Mouse (Mus musculus) heart, embryonic 13.5 days (tissue): ENCODE data around the gene Bcl2l1. TPM values are rescaled to one million over a fixed set of nuclear protein-coding genes. Genes with fewer than 3 reads are reported as not detected.
A peak's percentile ranks its signal among the peaks of the same experiment; 100 is the strongest.

Experiments
- ATAC-seq: fragments of 200-750 bp; cut with Nextera tagmentation; 2 replicates; pipeline ENCODE4 v1.8.0; 2017; ENCODE audit warnings: moderate TSS enrichment; ENCODE audit not compliant: insufficient number of reproducible peaks, low FRiP score, low TSS enrichment; ENCODE audit errors: extremely low read depth
- H3K27ac ChIP-seq: fragments of 300-500 bp; sonication (generic); replicated peaks from 2 replicates; pipeline ENCODE4 v1.5.1; 2015; ENCODE audit warnings: moderate library complexity, mild to moderate bottlenecking, inconsistent platforms
- H3K27me3 ChIP-seq: fragments of 300-500 bp; sonication (generic); replicated peaks from 2 replicates; pipeline ENCODE4 v1.6.1; 2015; ENCODE audit warnings: mild to moderate bottlenecking, inconsistent platforms
- H3K36me3 ChIP-seq: fragments of 300-500 bp; sonication (generic); 2 replicates; pipeline ENCODE4 v1.6.1; 2015; ENCODE audit warnings: mild to moderate bottlenecking, inconsistent platforms
- H3K4me1 ChIP-seq: fragments of 300-500 bp; sonication (generic); 2 replicates; pipeline ENCODE4 v1.6.1; 2015; ENCODE audit warnings: inconsistent platforms
- H3K4me2 ChIP-seq: fragments of 300-500 bp; sonication (generic); 2 replicates; pipeline ENCODE4 v1.6.1; 2015; ENCODE audit warnings: inconsistent platforms, mild to moderate bottlenecking, moderate library complexity
- H3K4me3 ChIP-seq: fragments of 300-500 bp; sonication (generic); 2 replicates; pipeline ENCODE4 v1.5.1; 2015; ENCODE audit warnings: moderate library complexity, mild to moderate bottlenecking, inconsistent platforms
- H3K9ac ChIP-seq: fragments of 300-500 bp; sonication (generic); 2 replicates; pipeline ENCODE4 v1.6.1; 2015; ENCODE audit warnings: inconsistent platforms, mild to moderate bottlenecking, moderate library complexity
- H3K9me3 ChIP-seq: fragments of 300-500 bp; sonication (generic); 2 replicates; pipeline ENCODE4 v1.6.1; 2016; ENCODE audit warnings: inconsistent platforms
- WGBS: fragments of 180-500 bp; shearing (Covaris S2); methylation state at CpG from one replicate; pipeline ENCODE4 v1.1.7; 2015; ENCODE audit warnings: mixed read lengths; 5-methylcytosine and 5-hydroxymethylcytosine counted together
- polyA plus RNA-seq: library from polyadenylated mRNA; unstranded; fragments of >200 nt; fragmentation: Nextera tagmentation; extraction: Ambion mirVana; gene quantifications from 2 replicates; pipeline ENCODE4 v1.2.1, GENCODE M21; 2015

The Bcl2l1 gene
- polyA plus RNA-seq, 1 experiment from 2014 or later: 62.8 TPM

DNA sequence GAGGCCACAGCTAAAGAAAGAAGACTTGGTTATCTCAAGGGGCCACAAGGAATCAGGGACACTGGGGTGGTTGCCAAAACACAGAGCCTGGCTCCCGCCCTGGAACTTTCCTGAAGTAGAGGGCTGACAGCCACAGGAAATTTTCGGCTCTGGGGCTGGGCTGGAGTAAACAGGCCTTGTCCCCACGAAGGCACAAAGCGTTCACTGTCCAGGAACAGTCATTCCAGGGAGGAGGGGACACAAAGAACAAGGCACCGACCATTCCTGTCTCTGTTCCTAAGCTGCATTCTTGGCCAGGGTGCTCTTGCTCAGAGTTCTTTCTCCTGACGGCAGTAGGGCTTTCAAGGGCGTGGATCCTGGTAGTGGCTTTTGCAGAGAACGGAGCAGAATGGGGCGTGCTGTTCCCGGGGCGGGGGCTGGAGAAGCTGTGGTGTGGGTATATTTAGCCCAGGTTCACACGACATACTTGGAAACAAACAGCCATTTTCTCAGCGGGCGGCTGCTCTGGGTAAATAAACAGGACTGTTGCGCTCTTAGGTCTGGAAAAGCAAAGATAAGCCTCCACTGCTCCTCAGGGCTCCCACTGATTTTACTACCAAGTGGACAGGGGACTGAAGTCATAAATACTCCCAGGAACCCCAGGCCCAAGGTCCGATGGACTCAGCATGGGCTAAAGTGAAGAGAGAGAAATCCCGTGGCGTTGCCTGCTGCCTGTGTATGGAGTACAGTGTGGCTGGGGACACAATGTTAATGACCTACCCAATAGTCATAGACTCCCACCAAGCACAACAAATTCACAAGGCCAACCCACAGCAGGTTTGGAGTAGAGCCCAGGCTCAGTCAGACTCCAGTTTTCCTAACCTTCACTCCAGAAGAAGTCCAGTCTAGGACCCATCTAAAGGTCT lies 45.8 kb downstream of the Bcl2l1 start:
- H3K4me3 ChIP-seq: peak overlapping the region; percentile 25
- peak overlapping the region; percentile 59 for H3K4me2 ChIP-seq
- H3K27ac ChIP-seq: peak overlapping the region; percentile 98
- WGBS: 11% methylated on average over 18 of the region's 18 CpGs
- no peaks in the 10 kb centered on the region for H3K9me3 ChIP-seq
- peak overlapping the region; percentile 76 for H3K9ac ChIP-seq
- H3K4me1 ChIP-seq: peaks cover 97% of the 10 kb centered on the region
- H3K36me3 ChIP-seq: peaks cover 22% of the 10 kb centered on the region
- peak; percentile 15; the same call in 1 of the 2 replicates for ATAC-seq
- H3K27me3 ChIP-seq: no peaks in the 10 kb centered on the region

DNA sequence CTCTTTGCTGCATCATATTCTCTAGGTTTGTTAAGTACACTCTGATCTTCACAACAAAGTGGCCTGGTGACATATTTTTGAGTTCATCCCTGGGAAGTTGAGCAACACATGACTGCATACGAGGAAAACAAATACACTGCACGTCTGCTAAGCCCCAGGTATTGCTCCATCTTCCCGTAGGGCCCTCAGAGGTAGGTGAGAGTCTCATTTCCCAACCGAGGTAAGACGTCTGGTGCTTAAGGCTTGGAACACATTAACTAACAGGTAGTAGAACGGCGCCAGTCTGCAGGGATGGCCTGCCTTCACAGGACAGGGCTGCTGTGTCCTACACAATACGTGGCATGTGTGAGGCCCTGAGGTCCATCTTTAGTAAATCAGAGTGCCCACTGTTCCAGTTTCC lies 46.9 kb downstream of the Bcl2l1 start:
- no peak for ATAC-seq
- H3K4me2 ChIP-seq: peak overlapping the region; percentile 59; the same call in 1 of the 2 replicates
- no peak overlapping the region for H3K4me3 ChIP-seq
- no peaks in the 10 kb centered on the region for H3K9me3 ChIP-seq
- H3K9ac ChIP-seq: peak overlapping the region; percentile 76
- peak overlapping the region; percentile 98 for H3K27ac ChIP-seq
- WGBS: 90% methylated on average over 8 of the region's 8 CpGs
- H3K27me3 ChIP-seq: no peaks in the 10 kb centered on the region
- H3K4me1 ChIP-seq: peaks cover 97% of the 10 kb centered on the region
- H3K36me3 ChIP-seq: peaks cover 27% of the 10 kb centered on the region

DNA sequence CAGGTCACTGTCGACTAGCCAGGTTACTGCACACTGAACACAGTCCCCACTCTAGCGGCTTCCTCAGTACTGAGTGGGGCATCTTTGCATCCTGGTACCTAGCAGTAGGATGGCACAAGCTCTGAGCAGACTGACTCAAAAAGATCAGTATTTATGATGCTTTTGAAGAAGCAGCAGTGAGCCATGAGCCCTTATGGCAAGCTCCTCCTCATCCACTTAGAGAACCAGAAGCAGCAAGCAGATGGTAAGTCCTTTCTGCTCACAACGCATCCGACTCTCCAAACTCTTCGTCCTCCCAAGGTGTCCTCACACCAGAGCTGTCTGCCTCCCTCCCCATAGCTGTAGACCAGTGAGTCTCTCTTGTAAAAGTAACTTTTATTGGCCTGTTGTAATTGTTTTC lies 48.3 kb downstream of the Bcl2l1 start:
- no peak for ATAC-seq
- Histone ChIP-seq H3K4me1 (peaks cover 84% of the 10 kb centered on the region), H3K27ac (no peak overlapping the region; the same call in 1 of the 2 replicates), H3K4me2 (no peak overlapping the region), H3K36me3 (peaks cover 38% of the 10 kb centered on the region), H3K9ac (no peak overlapping the region), H3K4me3 (no peak overlapping the region), H3K27me3 (no peaks in the 10 kb centered on the region), H3K9me3 (no peaks in the 10 kb centered on the region)
- WGBS: 81% methylated on average over 5 of the region's 5 CpGs

DNA sequence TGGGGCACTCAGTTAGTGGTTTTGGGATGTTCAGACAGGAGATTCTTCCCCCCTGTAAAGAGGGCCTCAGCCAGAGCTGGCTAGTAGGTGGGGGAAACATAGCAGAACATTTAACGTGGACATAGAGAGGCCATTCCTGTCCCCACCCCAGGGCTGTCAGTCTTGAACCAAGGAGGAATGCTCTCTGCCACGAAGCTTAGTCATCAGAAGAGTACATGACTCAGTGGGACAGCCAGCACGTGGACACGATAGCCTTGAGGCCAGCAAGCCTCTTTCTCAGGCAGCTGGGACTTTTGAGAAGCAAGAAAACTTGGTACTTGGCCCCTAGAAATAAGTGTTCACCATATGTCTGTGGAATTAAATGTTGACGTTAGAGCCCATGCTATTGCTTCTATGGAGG lies 48.9 kb downstream of the Bcl2l1 start:
- Histone ChIP-seq H3K9me3 (no peaks in the 10 kb centered on the region), H3K27me3 (no peaks in the 10 kb centered on the region), H3K4me1 (peaks cover 78% of the 10 kb centered on the region), H3K4me2 (no peak overlapping the region), H3K36me3 (peaks cover 38% of the 10 kb centered on the region), H3K9ac (no peak overlapping the region; the same call in 1 of the 2 replicates), H3K27ac (no peak overlapping the region; the same call in 1 of the 2 replicates), H3K4me3 (no peak overlapping the region)
- WGBS: 50% methylated on average over 5 of the region's 5 CpGs
- no peak for ATAC-seq

DNA sequence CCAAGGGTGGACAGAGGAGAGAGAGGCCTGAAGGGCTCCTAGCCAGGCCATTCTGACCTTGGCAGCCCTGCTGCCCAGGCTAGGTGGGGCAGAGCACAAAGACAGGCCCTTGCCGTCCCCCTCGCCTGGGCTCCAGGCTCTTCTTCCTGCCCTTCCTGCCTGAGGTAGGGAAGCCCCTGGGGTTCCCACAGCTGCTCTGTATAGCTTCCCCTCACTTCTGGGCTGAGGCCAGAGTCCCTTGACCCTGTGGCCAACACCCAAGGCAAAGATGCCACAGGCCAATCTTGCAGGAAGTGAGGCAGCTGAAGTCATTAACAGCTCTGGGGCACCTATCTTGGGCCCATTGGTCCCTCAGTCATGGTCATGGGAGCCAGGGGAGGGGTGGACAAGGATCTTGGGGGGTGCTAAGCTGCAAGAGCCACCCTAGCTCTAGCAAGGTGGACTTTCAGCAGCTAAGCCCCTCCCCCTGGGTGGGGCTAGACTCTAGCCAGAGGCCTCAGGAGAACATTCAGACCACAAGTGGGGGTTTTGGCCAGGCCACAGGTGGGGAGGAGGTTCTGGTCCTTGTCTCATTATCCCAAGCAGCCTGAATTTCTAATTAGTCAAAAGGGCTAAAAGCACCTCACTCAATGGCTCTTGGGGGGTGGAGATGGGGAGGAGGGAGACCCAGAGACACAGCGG lies 50.4 kb downstream of the Bcl2l1 start:
- Histone ChIP-seq H3K4me1 (peaks cover 63% of the 10 kb centered on the region), H3K9ac (no peak overlapping the region), H3K4me2 (no peak overlapping the region), H3K4me3 (no peak overlapping the region), H3K36me3 (peaks cover 38% of the 10 kb centered on the region), H3K27ac (no peak overlapping the region), H3K27me3 (no peaks in the 10 kb centered on the region), H3K9me3 (no peaks in the 10 kb centered on the region)
- ATAC-seq: no peak
- 74% methylated on average over 3 of the region's 3 CpGs for WGBS

DNA sequence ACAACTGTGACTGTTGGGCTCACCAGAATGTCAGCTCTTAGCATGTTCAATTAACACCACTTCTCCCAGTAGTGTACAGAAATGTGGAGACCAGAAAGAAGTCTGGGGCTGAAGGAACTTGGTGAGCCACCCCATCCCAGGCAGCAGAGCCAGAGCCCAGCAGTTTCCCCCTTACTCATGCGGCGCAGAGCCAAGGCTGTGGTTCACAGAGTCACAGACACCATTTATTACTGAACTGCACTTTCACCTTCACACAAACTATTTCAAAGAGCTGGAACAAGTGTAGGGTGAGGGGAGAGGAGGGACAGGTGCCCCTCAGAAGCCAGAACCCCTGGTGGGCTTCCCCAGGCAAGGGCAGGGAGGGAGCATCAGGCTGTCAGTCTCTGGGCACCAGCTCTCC lies 51.1 kb downstream of the Bcl2l1 start:
- Histone ChIP-seq H3K9me3 (no peaks in the 10 kb centered on the region), H3K4me1 (peaks cover 56% of the 10 kb centered on the region), H3K27me3 (no peaks in the 10 kb centered on the region), H3K27ac (no peak overlapping the region), H3K36me3 (peaks cover 41% of the 10 kb centered on the region), H3K9ac (no peak overlapping the region), H3K4me3 (no peak overlapping the region), H3K4me2 (no peak overlapping the region)
- WGBS: 95% methylated on average over 2 of the region's 2 CpGs
- ATAC-seq: no peak

DNA sequence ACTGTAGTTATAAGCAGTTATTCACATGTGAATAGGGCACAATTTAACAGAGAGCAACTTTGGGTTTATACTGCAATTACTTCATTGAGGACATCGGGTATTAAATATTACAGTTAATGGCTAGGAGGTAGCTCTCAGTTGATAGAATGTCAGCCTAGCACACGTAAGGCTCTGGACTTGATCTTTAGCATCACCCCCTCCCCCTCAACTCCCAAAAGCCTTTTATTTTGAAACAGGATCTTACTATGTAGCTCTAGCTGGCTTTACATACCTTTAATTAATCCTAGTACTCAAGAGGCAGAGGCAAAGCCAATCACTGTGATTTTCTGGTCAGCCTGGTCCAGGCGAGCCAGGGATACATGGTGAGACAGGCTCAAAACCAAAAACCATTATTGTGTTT lies 54.4 kb downstream of the Bcl2l1 start:
- H3K27me3 ChIP-seq: no peaks in the 10 kb centered on the region
- no peak overlapping the region for H3K27ac ChIP-seq
- ATAC-seq: no peak
- H3K36me3 ChIP-seq: peaks cover 38% of the 10 kb centered on the region
- H3K4me1 ChIP-seq: peaks cover 26% of the 10 kb centered on the region
- H3K9ac ChIP-seq: no peak overlapping the region
- 85% methylated on average over 3 of the region's 3 CpGs for WGBS
- no peaks in the 10 kb centered on the region for H3K9me3 ChIP-seq
- H3K4me3 ChIP-seq: no peak overlapping the region
- no peak overlapping the region for H3K4me2 ChIP-seq

DNA sequence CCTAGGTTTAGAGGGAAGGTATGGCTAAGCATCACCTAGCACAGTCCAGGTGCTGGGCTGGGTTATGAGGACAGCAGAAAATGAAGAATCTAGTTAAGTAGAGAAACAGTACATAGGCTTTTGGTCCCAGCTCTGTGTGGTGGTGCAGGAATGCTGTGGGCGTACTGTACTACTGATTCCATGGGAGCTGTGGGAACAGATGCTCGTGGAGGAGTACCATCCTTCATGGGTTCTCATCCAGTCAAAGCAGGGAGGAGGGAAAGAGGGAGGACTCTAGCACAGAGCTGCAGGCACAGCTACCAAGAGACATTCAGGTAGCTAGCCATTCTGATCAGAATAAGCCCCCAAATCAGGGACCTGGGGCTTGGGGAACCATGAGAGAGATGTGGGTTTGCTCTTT lies 55.1 kb downstream of the Bcl2l1 start:
- no peak for ATAC-seq
- H3K4me2 ChIP-seq: no peak overlapping the region
- H3K9ac ChIP-seq: no peak overlapping the region
- H3K27ac ChIP-seq: no peak overlapping the region
- no peaks in the 10 kb centered on the region for H3K9me3 ChIP-seq
- peaks cover 19% of the 10 kb centered on the region for H3K4me1 ChIP-seq
- 78% methylated on average over 2 of the region's 2 CpGs for WGBS
- H3K36me3 ChIP-seq: peaks cover 31% of the 10 kb centered on the region
- H3K27me3 ChIP-seq: no peaks in the 10 kb centered on the region
- no peak overlapping the region for H3K4me3 ChIP-seq

DNA sequence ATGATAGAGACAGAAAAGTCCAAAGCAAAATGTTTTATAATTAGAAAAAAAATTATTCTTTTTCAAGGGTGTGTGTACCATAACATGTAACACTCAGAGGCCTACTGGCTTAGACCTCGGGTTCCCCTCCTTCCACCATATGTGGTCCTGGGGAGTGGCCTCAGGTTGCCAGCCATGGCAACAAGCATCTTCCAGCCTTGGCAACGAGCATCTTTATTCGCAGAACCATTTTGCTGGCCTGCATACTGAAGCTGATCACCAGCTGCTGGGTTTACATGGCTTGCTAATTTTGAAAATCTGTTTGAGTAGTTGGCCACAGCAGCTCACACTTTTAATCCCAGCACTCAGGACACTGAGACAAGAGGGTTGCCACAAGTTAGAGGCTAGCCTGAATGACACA lies 55.5 kb downstream of the Bcl2l1 start:
- WGBS: 84% methylated on average over 3 of the region's 3 CpGs
- Histone ChIP-seq H3K27ac (no peak overlapping the region), H3K4me3 (no peak overlapping the region), H3K4me1 (peaks cover 15% of the 10 kb centered on the region), H3K9ac (no peak overlapping the region), H3K9me3 (no peaks in the 10 kb centered on the region), H3K36me3 (peaks cover 27% of the 10 kb centered on the region), H3K27me3 (no peaks in the 10 kb centered on the region), H3K4me2 (no peak overlapping the region)
- ATAC-seq: no peak

DNA sequence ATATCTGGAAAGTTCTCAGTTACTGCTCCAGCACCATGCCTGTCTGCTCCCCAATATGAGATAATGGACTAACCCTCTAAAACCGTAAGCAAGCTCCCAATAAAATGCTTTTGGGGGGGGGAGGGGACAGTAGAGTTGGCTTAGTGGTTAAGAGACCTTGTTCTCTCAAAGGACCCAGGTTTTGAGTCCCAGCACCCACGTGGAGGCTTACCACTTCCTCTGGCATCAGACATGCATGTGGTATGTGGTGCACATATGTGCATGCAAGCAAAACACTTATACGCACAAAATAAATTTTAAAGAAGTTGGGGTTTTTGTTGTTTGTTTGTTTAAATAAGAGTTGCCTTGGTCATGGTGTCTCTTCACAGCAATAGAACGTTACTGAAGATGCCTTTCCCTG lies 56.2 kb downstream of the Bcl2l1 start:
- Histone ChIP-seq H3K27ac (no peak overlapping the region), H3K27me3 (no peaks in the 10 kb centered on the region), H3K36me3 (peaks cover 20% of the 10 kb centered on the region), H3K4me1 (peaks cover 9% of the 10 kb centered on the region), H3K9ac (no peak overlapping the region), H3K9me3 (no peaks in the 10 kb centered on the region), H3K4me3 (no peak overlapping the region), H3K4me2 (no peak overlapping the region)
- 81% methylated on average over 4 of the region's 4 CpGs for WGBS
- ATAC-seq: no peak

DNA sequence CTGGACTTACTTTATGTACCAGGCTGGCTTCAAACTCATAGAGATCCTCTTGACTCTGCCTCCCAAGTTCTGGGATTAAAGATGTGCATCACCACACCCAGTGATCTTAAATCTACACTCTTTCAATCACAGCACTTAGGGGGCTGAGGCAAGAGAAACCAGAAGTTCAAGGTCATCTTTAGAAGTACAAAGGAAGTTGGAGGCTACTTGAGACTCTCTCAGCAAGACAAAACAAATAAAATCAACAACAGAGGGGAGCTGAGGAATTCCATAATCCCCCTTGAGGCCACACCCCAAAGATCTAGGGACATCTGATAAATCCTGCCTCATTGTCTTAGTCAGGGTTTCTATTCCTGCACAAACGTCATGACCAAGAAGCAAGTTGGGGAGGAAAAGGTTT lies 59.3 kb downstream of the Bcl2l1 start:
- Histone ChIP-seq H3K36me3 (0 out of 2 replicates have a peak, but pooled peaks cover 3% of the 10 kb centered on the region), H3K4me2 (no peak overlapping the region), H3K27ac (no peak overlapping the region), H3K4me3 (no peak overlapping the region), H3K9ac (no peak overlapping the region), H3K9me3 (no peaks in the 10 kb centered on the region), H3K4me1 (peaks cover 5% of the 10 kb centered on the region), H3K27me3 (no peaks in the 10 kb centered on the region)
- 25% methylated on average over 1 of the region's 1 CpGs for WGBS
- no peak for ATAC-seq
